Mouse (Mus musculus): ENCODE data around the gene Pik3r5.

GRCm38 (mm10) chr11:68472162-68472849, 40.4 kb downstream of the Pik3r5 start:
- TF ChIP-seq EP300 (IDR thresholded peaks at IDR 0.05; ENCODE audit: low read depth) (no peak), CTCF (IDR thresholded peaks at IDR 0.05; ENCODE audit: low read depth) (no peak)

All from liver, embryonic 14.5 days (tissue).